In the genomic region with DNA sequence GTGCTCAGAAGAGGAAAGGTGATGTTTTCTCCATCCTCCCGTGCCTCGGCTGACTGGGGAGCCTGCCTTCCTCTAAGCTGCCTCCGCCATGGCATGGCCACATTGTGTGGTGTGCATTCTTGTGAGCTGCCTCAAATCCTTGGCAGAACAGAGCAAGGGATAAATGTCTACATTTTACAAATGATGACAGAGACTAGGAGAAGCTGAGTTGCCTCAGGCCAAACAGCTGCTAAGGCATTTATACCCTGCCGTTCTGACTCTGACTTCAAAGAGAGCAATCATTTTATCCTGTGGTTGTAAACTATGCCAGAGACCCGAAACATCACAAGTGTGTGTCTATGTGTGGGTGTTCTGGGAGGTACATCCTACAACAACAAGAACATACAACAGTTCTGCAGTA, we compare ENCODE assay signal across 1 mouse cellular context.
TF ChIP-seq lines count a peak whose summit lies in the region.

No protein-coding gene starts in this region.

TF ChIP-seq in myocyte, 11 proteins besides CTCF, POLR2A, EP300 and RAD21:
- TF ChIP-seq USF1 (IDR thresholded peaks at IDR 0.05; ENCODE audit: low read depth), result no peak
- no peak for TF ChIP-seq E2F4 (IDR thresholded peaks at IDR 0.05; ENCODE audit: insufficient read depth)
- TF ChIP-seq TCF3 (IDR thresholded peaks at IDR 0.05; ENCODE audit: insufficient read length, low read depth), result no peak
- TF ChIP-seq MYOD1 (IDR thresholded peaks at IDR 0.05; ENCODE audit: control insufficient read depth in 1 of 3, insufficient read length in 2 of 3, low read depth in 2 of 3), result peak; percentile 20 to 59 (median 34)
